Mouse (Mus musculus) midbrain, embryonic 12.5 days (tissue): ENCODE results near the gene Prpf6. TPM values are rescaled to one million over a fixed set of nuclear protein-coding genes. Genes with fewer than 3 reads are reported as not detected.

ENCODE experiments used
- ATAC-seq: fragments of 200-750 bp; cut with Nextera tagmentation; 2 replicates; pipeline ENCODE4 v1.8.0; 2017; ENCODE audit warnings: low read depth, moderate TSS enrichment, moderate library complexity; ENCODE audit not compliant: low FRiP score
- H3K27ac ChIP-seq: fragments of 300-500 bp; sonication (generic); replicated peaks from 2 replicates; pipeline ENCODE4 v1.5.1; 2016; ENCODE audit warnings: mild to moderate bottlenecking
- H3K27me3 ChIP-seq: fragments of 300-500 bp; sonication (generic); 2 replicates; pipeline ENCODE4 v1.6.1; 2016; ENCODE audit warnings: mild to moderate bottlenecking
- H3K36me3 ChIP-seq: fragments of 300-500 bp; sonication (generic); 2 replicates; pipeline ENCODE4 v1.6.1; 2016
- H3K4me1 ChIP-seq: fragments of 300-500 bp; sonication (generic); 2 replicates; pipeline ENCODE4 v1.6.1; 2016
- H3K4me2 ChIP-seq: fragments of 300-500 bp; sonication (generic); replicated peaks from 2 replicates; pipeline ENCODE4 v1.6.1; 2016; ENCODE audit warnings: mild to moderate bottlenecking, moderate library complexity
- H3K4me3 ChIP-seq: fragments of 300-500 bp; sonication (generic); 2 replicates; pipeline ENCODE4 v1.5.1; 2016; ENCODE audit warnings: mild to moderate bottlenecking
- H3K9ac ChIP-seq: fragments of 300-500 bp; sonication (generic); replicated peaks from 2 replicates; pipeline ENCODE4 v1.6.1; 2016; ENCODE audit warnings: mild to moderate bottlenecking, moderate library complexity
- H3K9me3 ChIP-seq: fragments of 300-500 bp; sonication (generic); 2 replicates; pipeline ENCODE4 v1.6.1; 2016; ENCODE audit warnings: mild to moderate bottlenecking
- WGBS: fragments of 180-500 bp; shearing (Covaris S2); methylation state at CpG from one replicate; pipeline ENCODE4 v1.1.7; 2016; 5-methylcytosine and 5-hydroxymethylcytosine counted together
- polyA plus RNA-seq: library from polyadenylated mRNA; unstranded; fragments of >200 nt; fragmentation: Nextera tagmentation; extraction: Ambion mirVana; gene quantifications from 2 replicates; pipeline ENCODE4 v1.2.1, GENCODE M21; 2016

The Prpf6 gene
- polyA plus RNA-seq, 1 experiment from 2014 or later, result 75.2 TPM

DNA sequence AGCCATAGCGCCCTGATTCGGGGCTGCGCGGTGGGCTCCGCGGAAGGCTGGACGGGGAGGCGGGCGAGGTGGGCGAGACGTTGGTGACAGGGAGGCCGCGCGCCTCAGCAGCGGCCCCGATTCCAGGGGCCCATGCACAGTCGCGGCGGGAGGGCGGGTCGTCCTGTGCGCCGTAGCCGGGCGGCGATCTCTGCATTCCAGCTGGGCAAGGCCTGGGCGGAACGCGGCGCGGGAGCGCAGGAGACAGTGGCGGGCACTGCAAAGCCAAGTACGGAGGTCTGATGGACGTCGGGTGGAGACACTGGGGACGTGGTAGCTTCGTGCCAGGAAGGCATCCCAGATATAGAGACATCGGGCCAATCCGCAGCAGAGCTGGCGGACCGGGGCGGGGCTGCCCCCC, 79.7 kb downstream of the Prpf6 start, which contains the start of gene Sox18:
Sox18 (minus strand) TSS at position 315 of the 400 bp plus-strand sequence.
- Histone ChIP-seq H3K4me2 (peak within 1 kb of the TSS; percentile 51), H3K27ac (no peak within 1 kb of the TSS)

DNA sequence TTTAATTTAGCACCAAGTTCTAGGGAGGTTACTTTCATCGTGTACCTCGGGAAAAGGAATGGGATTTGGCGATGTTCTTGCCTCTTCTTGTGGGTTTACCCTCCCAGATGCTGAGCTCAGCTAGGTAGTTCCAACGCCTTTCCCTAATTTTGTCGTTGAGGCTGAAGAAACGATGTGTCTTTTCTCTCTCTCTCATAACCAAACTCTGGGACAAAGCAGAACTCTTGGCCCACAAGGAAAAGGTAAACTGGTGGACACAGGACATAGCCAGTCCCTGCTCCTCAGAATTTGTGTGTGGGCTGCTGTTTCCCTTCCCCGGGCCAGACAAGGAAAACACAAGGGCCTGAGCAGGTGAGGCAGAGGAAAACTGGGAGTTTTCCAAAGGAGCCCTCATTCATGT, 80.3 kb downstream of the Prpf6 start:
- ATAC-seq, result no peak

More for the DNA sequence above, 79.7 kb downstream of the Prpf6 start, which contains the start of gene Sox18:
- H3K9me3 ChIP-seq, result no peaks in the 10 kb centered on the region
- WGBS, result under 1% methylated on average over 43 of the region's 43 CpGs
- H3K4me1 ChIP-seq, result peaks cover 35% of the 10 kb centered on the region
- peak within 1 kb of the TSS; percentile 25; the same call in 1 of the 2 replicates for H3K9ac ChIP-seq
- no peak for ATAC-seq
- no peaks in the 10 kb centered on the region for H3K36me3 ChIP-seq
- H3K27me3 ChIP-seq, result peaks cover 70% of the 10 kb centered on the region
- H3K4me3 ChIP-seq, result peak within 1 kb of the TSS; percentile 40

DNA sequence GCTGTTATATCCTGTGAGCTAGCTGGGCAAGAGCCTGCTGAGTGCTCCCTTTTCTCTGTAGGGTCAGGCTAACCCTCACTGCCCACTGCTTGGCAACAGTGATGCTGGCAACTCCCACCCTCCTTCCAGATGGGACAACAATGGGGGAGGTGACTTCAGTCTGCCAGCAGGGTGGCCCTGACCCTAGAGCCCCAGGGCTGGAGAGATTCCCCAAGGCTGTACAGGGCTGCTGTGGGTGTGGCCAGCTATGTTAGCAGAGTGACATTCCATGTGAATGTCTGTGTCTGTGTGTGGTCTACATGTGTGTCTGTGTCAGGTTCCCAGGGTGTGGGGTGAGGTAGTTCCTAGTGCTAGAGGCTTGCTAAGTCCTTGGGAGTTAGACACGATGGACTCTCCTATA, 81.8 kb downstream of the Prpf6 start:
- Histone ChIP-seq H3K4me1 (peaks cover 37% of the 10 kb centered on the region), H3K36me3 (no peaks in the 10 kb centered on the region)
- no peak for ATAC-seq

More for the DNA sequence above, 80.3 kb downstream of the Prpf6 start:
- 23% methylated on average over 7 of the region's 7 CpGs for WGBS
- no peaks in the 10 kb centered on the region for H3K36me3 ChIP-seq
- no peak overlapping the region for H3K27ac ChIP-seq
- peaks cover 70% of the 10 kb centered on the region for H3K27me3 ChIP-seq
- H3K4me3 ChIP-seq, result no peak overlapping the region
- H3K9ac ChIP-seq, result no peak overlapping the region
- H3K4me1 ChIP-seq, result peaks cover 37% of the 10 kb centered on the region
- no peak overlapping the region for H3K4me2 ChIP-seq
- no peaks in the 10 kb centered on the region for H3K9me3 ChIP-seq

DNA sequence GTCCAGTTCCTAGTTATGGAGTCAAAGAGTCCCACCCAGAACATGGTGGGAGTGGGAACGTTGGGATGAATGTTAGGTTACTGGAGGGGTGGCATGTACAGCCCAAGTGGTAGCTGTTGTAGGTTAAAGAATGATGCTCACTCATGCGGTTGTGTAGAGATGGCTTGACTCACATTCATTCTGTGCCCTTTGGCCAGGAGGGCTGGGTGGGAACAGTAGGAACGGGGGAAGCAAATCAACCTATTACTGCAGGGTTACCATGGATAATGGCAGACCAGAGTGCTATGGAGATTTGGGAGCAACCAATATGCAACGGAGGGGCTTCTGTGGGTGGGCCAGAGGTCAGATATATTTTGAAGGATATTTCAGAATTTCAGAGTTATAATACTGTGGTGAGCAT, 83.3 kb downstream of the Prpf6 start:
- H3K27me3 ChIP-seq, result peaks cover 47% of the 10 kb centered on the region
- H3K27ac ChIP-seq, result no peak overlapping the region
- ATAC-seq, result no peak
- H3K9me3 ChIP-seq, result no peaks in the 10 kb centered on the region
- no peak overlapping the region for H3K4me2 ChIP-seq
- H3K9ac ChIP-seq, result no peak overlapping the region
- H3K4me1 ChIP-seq, result peaks cover 43% of the 10 kb centered on the region
- WGBS, result 75% methylated on average over 4 of the region's 4 CpGs
- H3K4me3 ChIP-seq, result no peak overlapping the region
- no peaks in the 10 kb centered on the region for H3K36me3 ChIP-seq

More for the DNA sequence above, 81.8 kb downstream of the Prpf6 start:
- no peaks in the 10 kb centered on the region for H3K9me3 ChIP-seq
- no peak overlapping the region for H3K27ac ChIP-seq
- H3K4me3 ChIP-seq, result no peak overlapping the region
- no peak overlapping the region for H3K4me2 ChIP-seq
- WGBS, result 38% methylated on average over 1 of the region's 1 CpGs
- H3K27me3 ChIP-seq, result peaks cover 62% of the 10 kb centered on the region
- no peak overlapping the region for H3K9ac ChIP-seq

DNA sequence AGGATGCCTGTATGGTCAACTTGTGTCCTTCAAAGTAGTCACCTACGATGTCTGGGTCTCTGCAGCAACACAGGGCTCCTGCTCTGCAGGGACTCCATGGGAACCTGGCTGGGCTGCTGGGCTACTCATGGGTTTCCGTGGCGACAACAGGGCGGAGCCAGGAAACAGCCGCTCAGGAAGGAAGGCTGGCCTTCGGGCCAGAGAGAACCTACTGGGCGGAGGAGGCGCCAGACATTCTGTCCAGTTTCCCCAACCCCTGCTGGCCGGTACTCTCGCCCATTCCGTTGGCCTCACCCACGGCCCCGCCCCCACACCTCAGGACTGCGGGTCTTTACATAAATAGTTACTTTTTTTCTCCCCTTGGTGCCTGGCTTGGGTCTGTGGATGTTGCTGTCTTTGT, 83.8 kb downstream of the Prpf6 start:
- Histone ChIP-seq H3K4me2 (peak overlapping the region; percentile 38), H3K4me3 (no peak overlapping the region), H3K27me3 (peaks cover 42% of the 10 kb centered on the region), H3K9me3 (no peaks in the 10 kb centered on the region), H3K4me1 (peaks cover 40% of the 10 kb centered on the region), H3K36me3 (no peaks in the 10 kb centered on the region), H3K9ac (no peak overlapping the region), H3K27ac (0 out of 2 replicates have a peak overlapping the region, but pooled peaks have one; percentile 27)
- 4% methylated on average over 14 of the region's 14 CpGs for WGBS
- ATAC-seq, result peak; percentile 12; the same call in 1 of the 2 replicates

DNA sequence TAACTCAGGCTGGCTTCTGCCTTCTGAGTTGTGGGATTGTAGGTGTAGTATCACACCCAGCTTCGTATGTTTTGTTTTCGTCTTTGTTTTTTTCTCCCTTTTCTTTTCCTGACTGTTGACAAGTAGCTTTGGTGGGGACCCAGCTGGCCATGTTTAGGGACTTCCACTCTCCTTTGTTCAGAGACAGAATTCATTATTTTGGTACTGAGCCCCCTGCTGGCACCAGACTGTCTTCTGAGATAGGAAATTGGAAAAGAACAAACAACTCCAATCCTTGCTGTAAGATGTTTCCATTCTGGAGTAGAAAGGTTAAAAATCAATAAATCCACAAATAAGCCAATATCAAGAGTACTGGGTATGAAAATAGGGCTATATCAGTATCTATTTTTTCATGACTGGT, 84.8 kb downstream of the Prpf6 start:
- Histone ChIP-seq H3K9ac (no peak overlapping the region), H3K4me1 (peaks cover 38% of the 10 kb centered on the region), H3K4me2 (no peak overlapping the region), H3K4me3 (no peak overlapping the region), H3K36me3 (no peaks in the 10 kb centered on the region), H3K27me3 (peaks cover 36% of the 10 kb centered on the region), H3K27ac (0 out of 2 replicates have a peak overlapping the region, but pooled peaks have one; percentile 27), H3K9me3 (no peaks in the 10 kb centered on the region)
- WGBS, result 47% methylated on average over 2 of the region's 2 CpGs
- no peak for ATAC-seq

DNA sequence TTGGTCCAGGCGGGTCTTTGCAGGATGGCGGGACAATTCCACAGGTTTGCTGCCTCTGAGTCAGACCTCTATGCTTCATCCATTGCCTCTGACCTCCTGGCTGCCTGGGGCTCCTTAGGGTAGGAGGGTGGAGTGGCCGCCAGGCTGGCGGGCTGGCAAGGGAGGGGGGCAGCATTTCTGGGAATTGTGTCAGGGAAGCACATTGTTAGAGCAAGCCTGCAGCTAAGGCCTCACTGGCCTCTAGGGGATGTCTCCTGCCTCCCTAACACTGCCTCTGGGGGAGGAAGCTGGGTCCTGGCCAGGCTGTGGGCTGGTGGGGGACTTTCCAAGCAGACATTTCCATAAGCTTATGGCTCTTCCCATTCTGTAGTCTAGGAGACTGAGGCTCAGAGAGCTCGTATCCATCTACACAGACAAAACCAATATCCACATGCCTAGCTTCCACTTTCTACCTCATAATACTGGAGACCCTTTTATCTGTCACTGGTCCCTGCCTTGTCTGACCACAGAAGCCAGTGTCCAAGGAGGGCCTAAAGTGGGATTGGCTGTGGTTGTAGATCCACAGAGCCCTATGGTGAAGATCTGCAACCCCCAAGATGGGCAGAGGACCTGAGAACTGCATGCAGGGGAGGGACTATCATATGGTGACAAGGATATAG, 85.6 kb downstream of the Prpf6 start:
- Histone ChIP-seq H3K9me3 (no peaks in the 10 kb centered on the region), H3K4me2 (no peak overlapping the region), H3K4me1 (peaks cover 35% of the 10 kb centered on the region), H3K27ac (peak overlapping the region; percentile 30; the same call in 1 of the 2 replicates), H3K4me3 (no peak overlapping the region), H3K9ac (0 out of 2 replicates have a peak overlapping the region, but pooled peaks have one; percentile 2), H3K36me3 (no peaks in the 10 kb centered on the region), H3K27me3 (peaks cover 28% of the 10 kb centered on the region)
- whole genome bisulfite sequencing, result 58% methylated on average over 5 of the region's 5 CpGs
- ATAC-seq, result no peak

DNA sequence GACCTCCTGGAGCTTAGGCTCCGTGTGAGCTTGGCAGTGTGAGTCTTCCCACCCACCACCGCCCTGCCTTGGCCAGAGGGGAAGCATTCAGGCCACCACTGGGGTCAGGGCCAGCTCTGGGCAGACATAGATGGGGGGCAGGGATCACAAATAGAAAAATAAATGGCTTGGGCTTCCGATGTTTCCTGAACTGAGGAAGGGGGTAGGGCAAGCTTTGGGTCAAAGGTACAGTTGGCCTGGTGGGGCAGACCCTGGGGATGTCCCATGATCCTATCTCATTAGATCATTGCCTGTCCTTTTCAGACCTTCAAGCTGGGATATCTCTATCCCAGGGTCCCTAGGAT, 86.1 kb downstream of the Prpf6 start:
- 63% methylated on average over 3 of the region's 3 CpGs for WGBS
- Histone ChIP-seq H3K4me1 (peaks cover 35% of the 10 kb centered on the region), H3K36me3 (no peaks in the 10 kb centered on the region), H3K4me3 (no peak overlapping the region), H3K9ac (no peak overlapping the region), H3K27ac (no peak overlapping the region), H3K9me3 (no peaks in the 10 kb centered on the region), H3K27me3 (peaks cover 23% of the 10 kb centered on the region), H3K4me2 (no peak overlapping the region)
- ATAC-seq, result no peak

DNA sequence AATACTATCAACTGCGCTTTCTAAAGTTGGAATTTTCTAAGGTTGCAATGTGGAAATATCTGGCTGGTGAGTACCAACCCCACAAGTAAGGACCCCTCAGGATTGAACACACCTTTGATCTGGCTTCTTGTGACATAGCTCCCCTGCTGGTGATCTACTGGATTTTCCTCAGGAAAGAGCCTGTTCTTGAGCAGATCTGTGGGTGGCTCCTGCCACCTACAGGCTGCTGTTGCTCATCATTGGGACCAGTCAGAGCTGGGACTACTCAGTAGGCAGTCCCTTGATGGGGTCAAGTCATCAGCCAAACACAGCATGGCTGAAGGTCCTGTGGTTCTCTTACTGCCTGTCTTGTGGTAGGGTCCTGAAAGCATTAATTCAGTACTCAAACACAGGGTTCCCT, 87.1 kb downstream of the Prpf6 start:
- H3K4me2 ChIP-seq, result no peak overlapping the region
- H3K9ac ChIP-seq, result no peak overlapping the region
- no peak overlapping the region for H3K27ac ChIP-seq
- H3K36me3 ChIP-seq, result no peaks in the 10 kb centered on the region
- peak; percentile 49 for ATAC-seq
- 45% methylated on average over 1 of the region's 1 CpGs for WGBS
- H3K4me3 ChIP-seq, result no peak overlapping the region
- no peaks in the 10 kb centered on the region for H3K9me3 ChIP-seq
- peaks cover 33% of the 10 kb centered on the region for H3K4me1 ChIP-seq
- peaks cover 13% of the 10 kb centered on the region for H3K27me3 ChIP-seq

DNA sequence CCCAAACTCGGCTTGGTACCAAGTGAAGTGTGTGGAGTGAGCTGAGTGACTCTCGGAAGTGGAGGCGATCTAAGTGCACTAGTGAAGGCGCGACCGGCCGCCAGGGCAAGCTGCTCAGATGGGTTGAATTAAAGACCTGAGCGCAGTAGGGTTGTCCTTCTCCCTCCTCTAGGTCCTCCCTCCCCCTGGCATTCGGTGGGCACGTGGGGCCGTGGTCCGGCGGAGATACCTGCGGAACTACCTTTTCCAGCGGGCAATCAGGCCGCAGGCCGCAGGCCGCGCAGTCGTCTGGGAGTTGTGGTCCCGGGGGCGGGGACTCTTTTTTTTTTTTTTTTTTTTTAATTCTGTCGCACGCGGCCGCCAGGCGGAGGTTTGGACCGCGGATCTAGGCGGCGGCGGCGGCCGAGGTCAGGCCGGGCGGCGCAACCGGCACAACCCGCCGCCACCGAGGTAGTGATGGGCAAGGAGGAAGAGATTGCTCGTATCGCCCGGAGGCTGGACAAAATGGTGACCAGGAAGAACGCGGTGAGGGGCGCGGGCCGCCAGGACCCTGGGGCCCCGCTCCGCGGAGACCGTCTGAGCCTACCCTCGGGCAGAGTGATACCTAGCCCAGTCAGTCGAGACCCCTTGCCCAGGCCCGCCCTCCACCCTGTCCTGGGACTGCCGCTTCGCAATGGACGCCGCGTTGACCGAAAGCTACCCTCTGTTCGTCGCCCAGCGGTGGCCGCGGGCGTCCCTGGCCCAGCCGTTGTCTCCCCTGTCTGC, 88.5 kb downstream of the Prpf6 start, which contains the start of gene Tcea2:
Tcea2 (plus strand) TSS at position 360 of the 765 bp plus-strand sequence.
- peaks cover 4% of the 10 kb centered on the region; the same call in 1 of the 2 replicates for H3K27me3 ChIP-seq
- WGBS, result under 1% methylated on average over 64 of the region's 69 CpGs
- peaks cover 29% of the 10 kb centered on the region for H3K4me1 ChIP-seq

DNA sequence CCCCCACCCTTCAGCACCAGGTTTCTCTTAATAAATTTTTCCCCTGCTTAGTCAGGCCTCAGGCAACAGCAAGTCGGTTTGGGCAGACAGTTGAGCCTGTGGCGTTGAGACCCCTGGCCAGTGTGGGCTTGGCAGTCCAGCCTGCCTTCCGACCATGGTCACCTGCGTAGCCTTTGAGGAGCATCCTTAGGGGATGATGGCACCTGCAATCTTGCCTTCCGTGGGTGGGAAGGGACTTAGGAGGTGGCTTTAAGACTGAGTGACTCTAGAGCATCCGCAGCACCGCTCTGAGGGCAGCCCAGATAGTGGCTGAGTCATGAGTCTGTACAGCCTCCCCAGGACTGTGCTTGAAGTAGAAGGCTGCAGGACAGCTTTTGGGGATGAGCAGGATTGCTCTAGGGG, 89.0 kb downstream of the Prpf6 start:
- H3K27me3 ChIP-seq, result peaks cover 4% of the 10 kb centered on the region; the same call in 1 of the 2 replicates
- peak overlapping the region; percentile 67 for H3K4me3 ChIP-seq
- 13% methylated on average over 7 of the region's 7 CpGs for WGBS
- H3K36me3 ChIP-seq, result 0 out of 2 replicates have a peak, but pooled peaks cover under 1% of the 10 kb centered on the region
- peak overlapping the region; percentile 42; the same call in 1 of the 2 replicates for H3K27ac ChIP-seq
- peak; percentile 14; the same call in 1 of the 2 replicates for ATAC-seq
- H3K9ac ChIP-seq, result peak overlapping the region; percentile 83
- H3K4me1 ChIP-seq, result peaks cover 23% of the 10 kb centered on the region
- peak overlapping the region; percentile 71 for H3K4me2 ChIP-seq
- H3K9me3 ChIP-seq, result no peaks in the 10 kb centered on the region

More for the DNA sequence above, 88.5 kb downstream of the Prpf6 start, which contains the start of gene Tcea2:
- peak within 1 kb of the TSS; percentile 67 for H3K4me3 ChIP-seq
- peak within 1 kb of the TSS; percentile 83 for H3K9ac ChIP-seq
- peak within 1 kb of the TSS; percentile 71 for H3K4me2 ChIP-seq
- H3K9me3 ChIP-seq, result no peaks in the 10 kb centered on the region
- ATAC-seq, result peak; percentile 68
- no peaks in the 10 kb centered on the region for H3K36me3 ChIP-seq
- peak within 1 kb of the TSS; percentile 42 for H3K27ac ChIP-seq

DNA sequence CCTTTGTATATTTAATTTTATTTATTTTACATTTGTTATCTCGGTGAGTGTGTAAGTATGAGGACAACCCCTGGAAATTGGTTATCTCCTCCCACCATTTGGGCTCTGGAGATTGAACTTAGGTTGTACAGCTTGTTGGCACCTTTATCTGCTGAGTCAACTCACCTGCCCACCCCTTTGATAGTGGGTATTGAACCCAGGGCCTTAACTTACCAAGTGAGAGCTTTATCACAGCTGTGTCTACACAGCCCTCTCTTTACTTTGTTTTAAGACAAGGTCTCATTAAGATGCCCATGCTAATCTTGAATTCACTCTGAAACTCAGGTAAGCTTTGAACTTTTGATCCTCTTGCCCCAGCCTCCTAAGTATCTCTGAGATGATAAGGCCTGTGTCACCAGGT, 90.3 kb downstream of the Prpf6 start:
- Histone ChIP-seq H3K36me3 (peaks cover 13% of the 10 kb centered on the region), H3K4me3 (no peak overlapping the region), H3K4me2 (no peak overlapping the region), H3K4me1 (peaks cover 16% of the 10 kb centered on the region), H3K9ac (no peak overlapping the region), H3K27me3 (peaks cover 4% of the 10 kb centered on the region; the same call in 1 of the 2 replicates), H3K9me3 (no peaks in the 10 kb centered on the region), H3K27ac (no peak overlapping the region)
- ATAC-seq, result no peak
- 91% methylated on average over 1 of the region's 1 CpGs for WGBS
